Mouse (Mus musculus) left cerebral cortex, postnatal 4 days (tissue): Measurements from ENCODE around the gene Dclk2. TPM values are rescaled to one million over a fixed set of nuclear protein-coding genes. Genes with fewer than 3 reads are reported as not detected.
A peak's percentile ranks its signal among the peaks of the same experiment; 100 is the strongest.

Experiments
- DNase-seq: peaks from one replicate; pipeline ENCODE4 v3.0.0-alpha.2; 2022
- intact Hi-C: fragments of 180-260 bp; cut with DNase I; formaldehyde crosslinking; loops from one replicate; pipeline ENCODE4 v1.15.1; 2025
- total RNA-seq, 2 experiments: library from RNA; stranded (reverse); gene quantifications; 2 replicates each; pipeline ENCODE4 v1.2.3; 2021

The Dclk2 gene
- 100 to 1,000 TPM; 159 to 160 TPM for total RNA-seq

- intact Hi-C loops = no loop called here
- DNase-seq = peak; percentile 85
Observed at GRCm38 (mm10) chr3:86920343-86921083, at the start of gene Dclk2. Gene Dclk2 (minus strand): TSS chr3:86920852.

GRCm38 (mm10) chr3:86962665-86963435, 42.2 kb upstream of the Dclk2 start:
- intact Hi-C loops = no loop called here
- DNase-seq = peak; percentile 70

GRCm38 (mm10) chr3:86961395-86961669, 40.7 kb upstream of the Dclk2 start:
- DNase-seq = no peak
- intact Hi-C loops = no loop called here

GRCm38 (mm10) chr3:86960656-86961394, 40.2 kb upstream of the Dclk2 start:
- DNase-seq = no peak
- intact Hi-C loops = no loop called here

- intact Hi-C loops = no loop called here
- DNase-seq = no peak
Observed at GRCm38 (mm10) chr3:86959088-86959487, 38.4 kb upstream of the Dclk2 start.

GRCm38 (mm10) chr3:86955376-86955775, 34.7 kb upstream of the Dclk2 start:
- intact Hi-C loops = no loop called here
- DNase-seq = no peak

- intact Hi-C loops = no loop called here
- DNase-seq = no peak
Observed at GRCm38 (mm10) chr3:86954521-86954920, 33.9 kb upstream of the Dclk2 start.

GRCm38 (mm10) chr3:86953819-86954218, 33.2 kb upstream of the Dclk2 start:
- intact Hi-C loops = no loop called here
- no peak for DNase-seq

- intact Hi-C loops = no loop called here
- no peak for DNase-seq
Observed at GRCm38 (mm10) chr3:86950652-86951051, 30.0 kb upstream of the Dclk2 start.

- intact Hi-C loops = no loop called here
- DNase-seq = peak; percentile 80
Observed at GRCm38 (mm10) chr3:86936254-86936836, 15.7 kb upstream of the Dclk2 start.

GRCm38 (mm10) chr3:86933446-86933845, 12.8 kb upstream of the Dclk2 start:
- no peak for DNase-seq
- intact Hi-C loops = no loop called here

GRCm38 (mm10) chr3:86923686-86924085, 3.0 kb upstream of the Dclk2 start:
- intact Hi-C loops = no loop called here
- DNase-seq = no peak

GRCm38 (mm10) chr3:86921181-86921975, 726 bp upstream of the Dclk2 start:
- DNase-seq = no peak
- intact Hi-C loops = no loop called here

GRCm38 (mm10) chr3:86919641-86920342, 860 bp downstream of the Dclk2 start:
- no peak for DNase-seq
- intact Hi-C loops = loop anchor here (5.0 kb wide), 1 partner anchor 72 kb away; no protein-coding TSS in a partner anchor

GRCm38 (mm10) chr3:86917048-86917447, 3.6 kb downstream of the Dclk2 start:
- intact Hi-C loops = loop anchor here (5.0 kb wide), 1 partner anchor 70 kb away; no protein-coding TSS in a partner anchor

GRCm38 (mm10) chr3:86916626-86917025, 4.0 kb downstream of the Dclk2 start:
- intact Hi-C loops = loop anchor here (5.0 kb wide), 1 partner anchor 69 kb away; no protein-coding TSS in a partner anchor
- no peak for DNase-seq

More at GRCm38 (mm10) chr3:86917048-86917447, 3.6 kb downstream of the Dclk2 start:
- DNase-seq = no peak

GRCm38 (mm10) chr3:86915291-86915690, 5.4 kb downstream of the Dclk2 start:
- DNase-seq = no peak
- intact Hi-C loops = loop anchor here (5.0 kb wide), 1 partner anchor 68 kb away; no protein-coding TSS in a partner anchor

GRCm38 (mm10) chr3:86914316-86914715, 6.3 kb downstream of the Dclk2 start:
- DNase-seq = no peak
- intact Hi-C loops = no loop called here

GRCm38 (mm10) chr3:86898366-86898765, 22.3 kb downstream of the Dclk2 start:
- no peak for DNase-seq
- intact Hi-C loops = no loop called here
